Mouse (Mus musculus) MEL (cell line): ENCODE measurements at regions not wholly inside any gene's neighbourhood (a gene's known extent, or its start where the extent isn't known, plus 50 kb on each side); places are given as distances from the start of the nearest gene placed in this dataset.

Experiments used
- E2F4 ChIP-seq: IDR thresholded peaks from 2 replicates; pipeline ENCODE4 v1.6.1; 2011; ENCODE audit warnings: low read depth, low read length, improper control_type of control experiment, borderline replicate concordance
- POLR2A ChIP-seq, 2 experiments: IDR thresholded peaks; 2 replicates each; pipeline ENCODE4 v1.6.1; 2011 to 2012; ENCODE audit warnings: low read length in 2 of 2, mild to moderate bottlenecking in 2 of 2, control low read depth in 1 of 2, improper control_type of control experiment in 1 of 2, low read depth in 1 of 2, moderate library complexity in 1 of 2; ENCODE audit not compliant: control insufficient read depth in 1 of 2, insufficient read depth in 1 of 2, poor library complexity in 1 of 2
- POLR2AphosphoS2 ChIP-seq: IDR thresholded peaks from 2 replicates; pipeline ENCODE4 v1.6.1; 2011; ENCODE audit warnings: low read length, improper control_type of control experiment

- TF ChIP-seq E2F4 (no peak), POLR2AphosphoS2 (no peak), POLR2A (IDR thresholded peaks at IDR 0.05; ENCODE audit: control insufficient read depth in 1 of 2, insufficient read depth in 1 of 2, low read depth in 1 of 2, low read length in 2 of 2, poor library complexity in 1 of 2) (no peak)
Measured at GRCm38 (mm10) chr1:125286347-125286746, 149.2 kb downstream of the Actr3 start.
